Mouse (Mus musculus): ENCODE measurements at regions not wholly inside any gene's neighbourhood (a gene's known extent, or its start where the extent isn't known, plus 50 kb on each side); places are given as distances from the start of the nearest gene placed in this dataset.

- TF ChIP-seq CTCF (IDR thresholded peaks at IDR 0.05; ENCODE audit: control insufficient read depth, insufficient read depth, low read length): no peak
- TF ChIP-seq POLR2A (IDR thresholded peaks at IDR 0.05; ENCODE audit: borderline replicate concordance, control insufficient read depth, low read depth, low read length): no peak
Observed at GRCm38 (mm10) chr10:39229233-39229632, 65.6 kb upstream of the Ccn6 start.

All from bone marrow, adult 2 months (tissue).